Mouse (Mus musculus) erythroid progenitor cell, adult 5-6 weeks (primary cell): ENCODE data around the gene Klhl10. TPM values are rescaled to one million over a fixed set of nuclear protein-coding genes. Genes with fewer than 3 reads are reported as not detected.

ENCODE experiments used
- ATAC-seq: replicated peaks from 2 replicates; pipeline ENCODE4 v1.8.0; 2016; ENCODE audit warnings: moderate number of reproducible peaks, mild to moderate bottlenecking, moderate TSS enrichment, inconsistent platforms; ENCODE audit not compliant: poor library complexity, low FRiP score, severe bottlenecking
- total RNA-seq, 2 experiments: library from RNA; stranded (forward) in 1 of 2; stranded (reverse) in 1 of 2; fragments of 150-400 nt in 1 of 2; fragments of 186-747, 209-891 nt in 1 of 2; gene quantifications; 2 replicates each; pipeline versions ENCODE4 v1.2.3 to v1.2.4; 2015 to 2017; ENCODE audit warnings: low replicate concordance in 2 of 2

Klhl10 gene
- total RNA-seq, 2 experiments from 2014 or later: not detected

- peak; percentile 84 for ATAC-seq
These were observed 810 bp upstream of the Klhl10 start for GRCm38 (mm10) chr11:100440691-100441522.

GRCm38 (mm10) chr11:100442625-100443024, 908 bp downstream of the Klhl10 start:
- ATAC-seq: no peak

- no peak for ATAC-seq
These were observed 15.5 kb downstream of the Klhl10 start for GRCm38 (mm10) chr11:100457247-100457646.

- no peak for ATAC-seq
These were observed 16.0 kb downstream of the Klhl10 start for GRCm38 (mm10) chr11:100457711-100458110.

GRCm38 (mm10) chr11:100462699-100463098, 21.0 kb downstream of the Klhl10 start:
- no peak for ATAC-seq

- ATAC-seq: no peak
These were observed 23.6 kb downstream of the Klhl10 start for GRCm38 (mm10) chr11:100465229-100465792.

GRCm38 (mm10) chr11:100465833-100466232, 24.1 kb downstream of the Klhl10 start:
- ATAC-seq: no peak

- ATAC-seq: no peak
These were observed 29.9 kb downstream of the Klhl10 start for GRCm38 (mm10) chr11:100471352-100472196.

GRCm38 (mm10) chr11:100472197-100472934, 30.6 kb downstream of the Klhl10 start, which contains the start of gene Klhl11:
TSS of gene Klhl11 (minus strand) at chr11:100472741.
- ATAC-seq: peak; percentile 95

- peak; percentile 62 for ATAC-seq
These were observed 31.2 kb downstream of the Klhl10 start for GRCm38 (mm10) chr11:100472935-100473295.

GRCm38 (mm10) chr11:100476281-100476680, 34.6 kb downstream of the Klhl10 start:
- ATAC-seq: no peak

GRCm38 (mm10) chr11:100479152-100479551, 37.4 kb downstream of the Klhl10 start:
- no peak for ATAC-seq

GRCm38 (mm10) chr11:100484461-100484860, 42.7 kb downstream of the Klhl10 start:
- ATAC-seq: no peak

- peak; percentile 62; the same call in 1 of the 2 replicates for ATAC-seq
These were observed 44.3 kb downstream of the Klhl10 start for GRCm38 (mm10) chr11:100485801-100486538.

GRCm38 (mm10) chr11:100490951-100491350, 49.2 kb downstream of the Klhl10 start:
- ATAC-seq: no peak

GRCm38 (mm10) chr11:100493771-100494170, 52.1 kb downstream of the Klhl10 start:
- no peak for ATAC-seq

- ATAC-seq: no peak
These were observed 58.5 kb downstream of the Klhl10 start for GRCm38 (mm10) chr11:100500241-100500640.

- no peak for ATAC-seq
These were observed 58.9 kb downstream of the Klhl10 start for GRCm38 (mm10) chr11:100500651-100501050.

GRCm38 (mm10) chr11:100501321-100501720, 59.6 kb downstream of the Klhl10 start:
- ATAC-seq: no peak
